Mouse (Mus musculus) ES-E14 (cell line): ENCODE data around the gene Fbln7. TPM values are rescaled to one million over a fixed set of nuclear protein-coding genes. Genes with fewer than 3 reads are reported as not detected.

ENCODE experiments used
- DNase-seq: peaks from one replicate; pipeline ENCODE4 v3.0.0-alpha.2; 2013; ENCODE audit warnings: low read depth, low spot score
- H3K27ac ChIP-seq: 2 replicates; pipeline ENCODE4 v1.5.1; 2012; ENCODE audit warnings: low read depth, mild to moderate bottlenecking, low read length, moderate library complexity, mixed read lengths; ENCODE audit not compliant: poor library complexity, insufficient read depth, severe bottlenecking
- H3K36me3 ChIP-seq: 2 replicates; pipeline ENCODE4 v1.6.1; 2012; ENCODE audit warnings: mild to moderate bottlenecking, low read length, moderate library complexity, mixed read lengths; ENCODE audit not compliant: control insufficient read depth, poor library complexity, insufficient read depth, severe bottlenecking
- H3K4me1 ChIP-seq, 2 experiments: fragments of 150-350 bp in 1 of 2; sonication (generic) in 1 of 2; 2 replicates each; pipeline ENCODE4 v1.6.1; 2012; ENCODE audit warnings: low read length in 2 of 2, mild to moderate bottlenecking in 1 of 2, mixed read lengths in 1 of 2; ENCODE audit not compliant: control insufficient read depth in 2 of 2, insufficient read depth in 2 of 2, poor library complexity in 1 of 2
- H3K4me3 ChIP-seq, 2 experiments: fragments of 150-350 bp in 1 of 2; sonication (generic) in 1 of 2; 2 replicates each; pipeline ENCODE4 v1.5.1; 2012; ENCODE audit warnings: low read length in 2 of 2, low read depth in 1 of 2, mild to moderate bottlenecking in 1 of 2, mixed read lengths in 1 of 2; ENCODE audit not compliant: insufficient read depth in 1 of 2, poor library complexity in 1 of 2, severe bottlenecking in 1 of 2
- H3K9ac ChIP-seq: 2 replicates; pipeline ENCODE4 v1.6.1; 2012; ENCODE audit warnings: low read depth, mild to moderate bottlenecking, low read length, mixed read lengths; ENCODE audit not compliant: poor library complexity, insufficient read depth, severe bottlenecking
- H3K9me3 ChIP-seq: fragments of 150-350 bp; sonication (generic); 2 replicates; pipeline ENCODE4 v1.6.1; 2012; ENCODE audit warnings: low read depth, mild to moderate bottlenecking, low read length; ENCODE audit not compliant: control insufficient read depth, insufficient read depth
- CHD2 ChIP-seq: IDR thresholded peaks from 2 replicates; pipeline ENCODE4 v1.6.1; 2014; ENCODE audit warnings: mild to moderate bottlenecking, low read depth, low read length, inconsistent platforms
- HCFC1 ChIP-seq: IDR thresholded peaks from 2 replicates; pipeline ENCODE4 v1.6.1; 2012; ENCODE audit warnings: low read length, inconsistent platforms, borderline replicate concordance; ENCODE audit not compliant: insufficient read depth
- MAFK ChIP-seq: IDR thresholded peaks from 2 replicates; pipeline ENCODE4 v1.6.1; 2014; ENCODE audit warnings: mild to moderate bottlenecking, low read depth, low read length, inconsistent platforms; ENCODE audit not compliant: insufficient read depth
- ZC3H11A ChIP-seq: IDR thresholded peaks from 2 replicates; pipeline ENCODE4 v1.6.1; 2012; ENCODE audit warnings: low read depth, mild to moderate bottlenecking, inconsistent platforms, low read length, borderline replicate concordance
- ZNF384 ChIP-seq: IDR thresholded peaks from 2 replicates; pipeline ENCODE4 v1.6.1; 2012; ENCODE audit warnings: low read depth, low read length, inconsistent platforms
- in situ Hi-C, 2 experiments: fragments of 600-800 bp; cut with MboI; formaldehyde crosslinking; loops; one replicate each; pipeline ENCODE4 v1.15.1; 2025; ENCODE audit warnings: low sequenced_read_pairs in 2 of 2, inconsistent platforms in 1 of 2; ENCODE audit not compliant: unreplicated experiment in 2 of 2
- total RNA-seq: library from RNA; depleted of rRNA; stranded (reverse); fragments of 300-350 nt; gene quantifications from 2 replicates; pipeline ENCODE4 v1.2.3, GENCODE M21; 2012

Fbln7 gene
- total RNA-seq, 1 experiment = 0.22 TPM

- Histone ChIP-seq H3K4me1 (peaks cover 0 to 8% of the 10 kb centered on the region in 2 experiments; a peak in 2 of 4 replicates), H3K4me3 (no peak overlapping the region), H3K27ac (no peak overlapping the region), H3K36me3 (no peaks in the 10 kb centered on the region), H3K9ac (peak overlapping the region; percentile 41; the same call in 1 of the 2 replicates), H3K9me3 (no peaks in the 10 kb centered on the region)
- no peak for DNase-seq
- in situ Hi-C loops = no loop called here
- TF ChIP-seq ZC3H11A (no peak), MAFK (no peak), HCFC1 (no peak), CHD2 (no peak), ZNF384 (no peak)
Observed at GRCm38 (mm10) chr2:128872256-128872655, 9.5 kb downstream of the Fbln7 start.

- no peak for TF ChIP-seq MAFK
- TF ChIP-seq ZC3H11A = no peak
- no peak for TF ChIP-seq HCFC1
- no peak for TF ChIP-seq CHD2
- no peak for TF ChIP-seq ZNF384
- in situ Hi-C loops = no loop called here
- no peak overlapping the region for H3K9ac ChIP-seq
- no peak overlapping the region for H3K27ac ChIP-seq
- H3K4me3 ChIP-seq = no peak overlapping the region
- H3K4me1 ChIP-seq = peaks cover 0 to 8% of the 10 kb centered on the region in 2 experiments; a peak in 2 of 4 replicates
- no peaks in the 10 kb centered on the region for H3K36me3 ChIP-seq
- DNase-seq = no peak
- H3K9me3 ChIP-seq = no peaks in the 10 kb centered on the region
Observed at GRCm38 (mm10) chr2:128875526-128875925, 12.7 kb downstream of the Fbln7 start.

GRCm38 (mm10) chr2:128881236-128881635 lies 18.5 kb downstream of the Fbln7 start:
- Histone ChIP-seq H3K4me3 (no peak overlapping the region), H3K4me1 (no peaks in the 10 kb centered on the region), H3K27ac (no peak overlapping the region), H3K36me3 (no peaks in the 10 kb centered on the region), H3K9ac (no peak overlapping the region), H3K9me3 (no peaks in the 10 kb centered on the region)
- TF ChIP-seq ZC3H11A (0 out of 2 replicates have a peak, but pooled peaks have one; percentile 16), HCFC1 (no peak)
- in situ Hi-C loops = no loop called here
- no peak for DNase-seq

GRCm38 (mm10) chr2:128885225-128885811 lies 22.5 kb downstream of the Fbln7 start:
- DNase-seq = no peak
- in situ Hi-C loops = no loop called here
- Histone ChIP-seq H3K9ac (no peak overlapping the region), H3K4me3 (no peak overlapping the region), H3K4me1 (peaks cover 0 to 7% of the 10 kb centered on the region in 2 experiments; a peak in 1 of 4 replicates), H3K9me3 (no peaks in the 10 kb centered on the region), H3K36me3 (no peaks in the 10 kb centered on the region), H3K27ac (no peak overlapping the region)
- TF ChIP-seq MAFK (no peak), ZNF384 (no peak), ZC3H11A (no peak), HCFC1 (no peak), CHD2 (no peak)
